Mouse (Mus musculus): ENCODE measurements around the gene Spata25. TPM values are rescaled to one million over a fixed set of nuclear protein-coding genes. Genes with fewer than 3 reads are reported as not detected.
A peak's percentile ranks its signal among the peaks of the same experiment; 100 is the strongest.

The Spata25 gene
- polyA plus RNA-seq, 1 experiment from 2014 or later, result 0.14 TPM

- POLR2A ChIA-PET, result interaction anchor here (0.7 to 1.3 kb wide), 3 partner anchors 14 to 93 kb away, joined by 3 to 6 read pairs (median 3); partner anchors contain the start of gene Pcif1
These were observed 42.6 kb downstream of the Spata25 start, which contains the start of gene Snx21 for GRCm38 (mm10) chr2:164785481-164786387. TSS of gene Snx21 (plus strand) at chr2:164785823.

GRCm38 (mm10) chr2:164784869-164785420 lies 43.4 kb downstream of the Spata25 start:
- in situ Hi-C loops (cut with MboI; ENCODE audit: low pct_unique_long_range_greater_than_20kb), result no loop called here
- CTCF ChIA-PET, result interaction anchor here (1.3 to 2.1 kb wide), 6 partner anchors 8 to 25 kb away, joined by 3 to 12 read pairs (median 4); no protein-coding TSS in a partner anchor
- H3K27me3 ChIP-seq, result no peaks in the 10 kb centered on the region
- TF ChIP-seq CTCF (IDR thresholded peaks at IDR 0.05), result no peak
- ATAC-seq, result no peak
- no peak for DNase-seq (ENCODE audit: low read depth, low spot score)
- POLR2A ChIA-PET, result interaction anchor here (0.7 kb wide), 1 partner anchor 36 kb away, joined by 3 read pairs; no protein-coding TSS in a partner anchor

More at GRCm38 (mm10) chr2:164785481-164786387, 42.6 kb downstream of the Spata25 start, which contains the start of gene Snx21:
- ATAC-seq, result peak; percentile 92
- no peaks in the 10 kb centered on the region for H3K27me3 ChIP-seq
- CTCF ChIA-PET, result interaction anchor here (1.0 to 1.8 kb wide), 6 partner anchors 8 to 57 kb away, joined by 3 to 12 read pairs (median 4); no protein-coding TSS in a partner anchor
- in situ Hi-C loops (cut with MboI; ENCODE audit: low pct_unique_long_range_greater_than_20kb), result no loop called here
- DNase-seq (ENCODE audit: low read depth, low spot score), result peak; percentile 53
- TF ChIP-seq CTCF (IDR thresholded peaks at IDR 0.05), result no peak

- in situ Hi-C loops (cut with MboI; ENCODE audit: low pct_unique_long_range_greater_than_20kb), result no loop called here
- DNase-seq (ENCODE audit: low read depth, low spot score) (no peak), ATAC-seq (no peak)
- POLR2A ChIA-PET, result interaction anchor here (1.0 kb wide), 1 partner anchor 25 kb away, joined by 3 read pairs; no protein-coding TSS in a partner anchor
- CTCF ChIA-PET, result interaction anchor here (1.3 to 2.1 kb wide), 3 partner anchors 10 to 15 kb away, joined by 4 to 9 read pairs (median 4); no protein-coding TSS in a partner anchor
- TF ChIP-seq CTCF (IDR thresholded peaks at IDR 0.05), result no peak
- H3K27me3 ChIP-seq, result no peaks in the 10 kb centered on the region
These were observed 44.3 kb downstream of the Spata25 start for GRCm38 (mm10) chr2:164783926-164784581.

GRCm38 (mm10) chr2:164781876-164782275 lies 46.5 kb downstream of the Spata25 start:
- ChIA-PET POLR2A (no interaction called here), CTCF (no interaction called here)
- no peak for DNase-seq (ENCODE audit: low read depth, low spot score)
- H3K27me3 ChIP-seq, result no peaks in the 10 kb centered on the region
- in situ Hi-C loops (cut with MboI; ENCODE audit: low pct_unique_long_range_greater_than_20kb), result no loop called here
- ATAC-seq, result no peak
- no peak for TF ChIP-seq CTCF (IDR thresholded peaks at IDR 0.05)

GRCm38 (mm10) chr2:164779481-164780086 lies 48.8 kb downstream of the Spata25 start, which contains the start of gene Tnnc2:
TSS of gene Tnnc2 (minus strand) at chr2:164779967.
- POLR2A ChIA-PET, result interaction anchor here (1.1 kb wide), 1 partner anchor 13 kb away, joined by 3 read pairs; no protein-coding TSS in a partner anchor
- CTCF ChIA-PET, result interaction anchor here (1.4 kb wide), 1 partner anchor 14 kb away, joined by 6 read pairs; no protein-coding TSS in a partner anchor
- in situ Hi-C loops (cut with MboI; ENCODE audit: low pct_unique_long_range_greater_than_20kb), result no loop called here
- DNase-seq (ENCODE audit: low read depth, low spot score) (no peak), ATAC-seq (no peak)
- no peak for TF ChIP-seq CTCF (IDR thresholded peaks at IDR 0.05)
- no peaks in the 10 kb centered on the region for H3K27me3 ChIP-seq

- no peak for DNase-seq (ENCODE audit: low read depth, low spot score)
- in situ Hi-C loops (cut with MboI; ENCODE audit: low pct_unique_long_range_greater_than_20kb), result no loop called here
- ChIA-PET CTCF (interaction anchor here (0.8 kb wide), 1 partner anchor 30 kb away, joined by 3 read pairs; no protein-coding TSS in a partner anchor), POLR2A (interaction anchor here (1.1 kb wide), 1 partner anchor 14 kb away, joined by 3 read pairs; no protein-coding TSS in a partner anchor)
- no peak for ATAC-seq
- TF ChIP-seq CTCF (IDR thresholded peaks at IDR 0.05), result no peak
- no peaks in the 10 kb centered on the region for H3K27me3 ChIP-seq
These were observed 49.5 kb downstream of the Spata25 start for GRCm38 (mm10) chr2:164778809-164779208.

GRCm38 (mm10) chr2:164778015-164778287 lies 50.4 kb downstream of the Spata25 start:
- no peak for ATAC-seq
- no peak for TF ChIP-seq CTCF (IDR thresholded peaks at IDR 0.05)
- no peaks in the 10 kb centered on the region for H3K27me3 ChIP-seq
- in situ Hi-C loops (cut with MboI; ENCODE audit: low pct_unique_long_range_greater_than_20kb), result no loop called here
- POLR2A ChIA-PET, result no interaction called here
- DNase-seq (ENCODE audit: low read depth, low spot score), result no peak
- CTCF ChIA-PET, result no interaction called here

GRCm38 (mm10) chr2:164777246-164778014 lies 50.9 kb downstream of the Spata25 start:
- CTCF ChIA-PET, result interaction anchor here (0.8 kb wide), 1 partner anchor 8 kb away, joined by 3 read pairs; the partner anchor contains the start of gene Snx21
- in situ Hi-C loops (cut with MboI; ENCODE audit: low pct_unique_long_range_greater_than_20kb), result no loop called here
- DNase-seq (ENCODE audit: low read depth, low spot score), result no peak
- POLR2A ChIA-PET, result interaction anchor here (1.4 kb wide), 1 partner anchor 10 kb away, joined by 5 read pairs; no protein-coding TSS in a partner anchor
- H3K27me3 ChIP-seq, result no peaks in the 10 kb centered on the region
- no peak for ATAC-seq
- no peak for TF ChIP-seq CTCF (IDR thresholded peaks at IDR 0.05)

GRCm38 (mm10) chr2:164776801-164777200 lies 51.5 kb downstream of the Spata25 start:
- no peak for TF ChIP-seq CTCF (IDR thresholded peaks at IDR 0.05)
- ChIA-PET POLR2A (interaction anchor here (1.4 kb wide), 1 partner anchor 9 kb away, joined by 5 read pairs; no protein-coding TSS in a partner anchor), CTCF (interaction anchor here (0.8 kb wide), 1 partner anchor 9 kb away, joined by 3 read pairs; the partner anchor contains the start of gene Snx21)
- in situ Hi-C loops (cut with MboI; ENCODE audit: low pct_unique_long_range_greater_than_20kb), result no loop called here
- no peak for DNase-seq (ENCODE audit: low read depth, low spot score)
- no peak for ATAC-seq
- H3K27me3 ChIP-seq, result no peaks in the 10 kb centered on the region

Other genes with a start within 250 kb of the Spata25 start
- gene Wfdc6a, start 243.1 kb downstream of the Spata25 start, polyA plus RNA-seq (2021), result not detected
- not detected for gene Eppin, start 234.9 kb downstream of the Spata25 start, polyA plus RNA-seq (2021)
- not detected for gene Wfdc6b, start 215.0 kb downstream of the Spata25 start, polyA plus RNA-seq (2021)
- gene Wfdc8, start 214.9 kb downstream of the Spata25 start, polyA plus RNA-seq (2021), result not detected
- gene Wfdc16, start 189.7 kb downstream of the Spata25 start, polyA plus RNA-seq (2021), result not detected
- not detected for gene Wfdc10, start 172.5 kb downstream of the Spata25 start, polyA plus RNA-seq (2021)
- gene Wfdc9, start 172.0 kb downstream of the Spata25 start, polyA plus RNA-seq (2021), result not detected
- gene Wfdc11, start 154.4 kb downstream of the Spata25 start, polyA plus RNA-seq (2021), result not detected
- not detected for gene Wfdc13, start 143.4 kb downstream of the Spata25 start, polyA plus RNA-seq (2021)
- gene Spint4, start 130.0 kb downstream of the Spata25 start, polyA plus RNA-seq (2021), result not detected
- not detected for gene Spint5, start 113.2 kb downstream of the Spata25 start, polyA plus RNA-seq (2021)
- gene Wfdc3, start 82.6 kb downstream of the Spata25 start, polyA plus RNA-seq (2021), result 0.47 TPM
- 49.8 TPM for gene Dnttip1, start 82.6 kb downstream of the Spata25 start, polyA plus RNA-seq (2021)
- gene Ube2c, start 58.6 kb downstream of the Spata25 start, polyA plus RNA-seq (2021), result 106 TPM
- 0.18 TPM for gene Tnnc2, start 48.6 kb downstream of the Spata25 start, polyA plus RNA-seq (2021)
- 50.3 TPM for gene Snx21, start 42.7 kb downstream of the Spata25 start, polyA plus RNA-seq (2021)
- gene Acot8, start 23.7 kb downstream of the Spata25 start, polyA plus RNA-seq (2021), result 23.3 TPM
- gene Zswim3, start 23.4 kb downstream of the Spata25 start, polyA plus RNA-seq (2021), result 6.8 TPM
- gene Zswim1, start 5.9 kb downstream of the Spata25 start, polyA plus RNA-seq (2021), result 13.2 TPM
- gene Ctsa, start 4.3 kb upstream of the Spata25 start, polyA plus RNA-seq (2021), result 479 TPM
- 2.6 TPM for gene Neurl2, start 4.9 kb upstream of the Spata25 start, polyA plus RNA-seq (2021)
- gene Pltp, start 29.2 kb upstream of the Spata25 start, polyA plus RNA-seq (2021), result 9.4 TPM
- 38.7 TPM for gene Pcif1, start 50.8 kb upstream of the Spata25 start, polyA plus RNA-seq (2021)
- gene Zfp335, start 83.2 kb upstream of the Spata25 start, polyA plus RNA-seq (2021), result 19.0 TPM
- gene Mmp9, start 112.2 kb upstream of the Spata25 start, polyA plus RNA-seq (2021), result 0.12 TPM
- gene Slc12a5, start 132.3 kb upstream of the Spata25 start, polyA plus RNA-seq (2021), result 3.9 TPM
- gene Ncoa5, start 206.3 kb upstream of the Spata25 start, polyA plus RNA-seq (2021), result 40.0 TPM
- gene Cd40, start 227.1 kb upstream of the Spata25 start, polyA plus RNA-seq (2021), result 0.39 TPM

Measured in Patski (cell line).